Mouse (Mus musculus): Measurements from ENCODE around the gene Csrp3.

DNA sequence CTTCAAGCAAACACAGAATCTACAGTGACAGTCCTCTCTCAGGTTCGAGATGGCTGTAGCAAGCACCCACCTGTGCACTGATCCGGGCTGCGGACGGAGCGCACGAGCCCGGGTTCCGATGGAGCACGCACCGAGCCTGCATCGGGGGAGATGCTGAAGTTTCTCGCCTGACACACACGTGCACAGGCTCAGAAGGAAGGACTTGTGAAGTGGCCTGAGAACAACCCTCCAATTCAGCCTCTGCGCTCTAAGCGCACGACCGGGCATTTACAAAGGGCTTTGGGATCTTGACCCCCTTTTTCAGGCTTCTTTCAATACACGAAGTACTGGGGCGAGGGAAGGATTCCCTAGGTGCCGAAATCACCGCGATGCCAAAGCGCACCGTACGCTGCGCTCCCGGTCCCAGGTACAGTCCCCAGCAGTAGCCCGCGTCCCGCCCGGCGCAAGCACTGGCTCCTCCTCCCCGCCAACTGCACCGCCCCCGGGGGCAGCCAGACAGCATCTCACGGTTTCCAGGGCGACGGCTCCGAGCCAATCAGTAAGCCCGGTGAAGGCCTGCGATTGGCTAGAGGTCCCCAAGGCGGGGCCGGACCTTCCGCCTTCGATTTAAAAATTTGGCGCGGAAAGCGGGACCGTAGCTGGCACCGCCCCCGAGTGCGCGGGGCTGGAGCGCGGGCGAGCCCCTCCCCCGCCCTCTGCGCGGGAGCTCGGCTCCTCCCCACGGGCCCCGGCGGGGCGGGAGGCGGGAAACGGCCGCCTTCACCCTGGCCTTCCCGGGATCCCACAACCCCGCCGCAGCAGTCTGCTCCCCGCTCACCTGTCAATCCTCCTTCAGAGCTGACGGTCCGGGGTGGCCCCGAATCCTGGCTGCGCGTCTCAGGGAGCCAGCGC lies 33.0 kb upstream of the Csrp3 start:
- no peak for TF ChIP-seq GATA1 (IDR thresholded peaks at IDR 0.05; ENCODE audit: borderline replicate concordance, low read length)
- peak; percentile 20; the same call in 1 of the 2 replicates for TF ChIP-seq FLI1 (IDR thresholded peaks at IDR 0.05; ENCODE audit: low read length)
